ENCODE assay signal across 14 mouse cellular contexts in genomic region chr14:24757843-24758242, GRCm38 (mm10).
A peak's percentile ranks its signal among the peaks of the same experiment; 100 is the strongest.
DNase-seq lines count a peak whose midpoint lies in the region; ATAC-seq and TF ChIP-seq lines count a peak whose summit lies in the region.
"Had no signal": no experiment of that assay in that cellular context is flagged by ENCODE, and none has a peak within 500 bp of the region (broad histone marks: within the 10 kb centered on the region; RNA-seq: fewer than 3 reads in every experiment).

No protein-coding gene starts in this region.

- DNase-seq in heart, embryonic 10.5 days (ENCODE audit: low spot score), result no peak
- DNase-seq in heart, postnatal 25 days (ENCODE audit: low spot score), result no peak
- DNase-seq in midbrain, embryonic 10.5 days (ENCODE audit: low spot score), result no peak
- DNase-seq in midbrain, postnatal 0 days (ENCODE audit: low spot score), result no peak
- DNase-seq in adipocyte (ENCODE audit: low spot score), result no peak
- no peak for DNase-seq in thymus, postnatal 0 days (ENCODE audit: low spot score)
- DNase-seq: cerebellum, adult 8-10 months had no signal

- H3K27ac ChIP-seq in heart, embryonic 10.5 days, result peak overlapping the region; percentile 60; the same call in 1 of the 2 replicates
- H3K27ac ChIP-seq in kidney, embryonic 15.5 days, result peak overlapping the region; percentile 13; the same call in 1 of the 2 replicates
- no peak overlapping the region for H3K27ac ChIP-seq in kidney, embryonic 16.5 days (ENCODE audit: low read length)
- peak overlapping the region; percentile 58 for H3K27ac ChIP-seq in midbrain, embryonic 10.5 days (replicated peaks)
- no peak overlapping the region for H3K27ac ChIP-seq in midbrain, postnatal 0 days (ENCODE audit: low read depth, low read length)
- H3K27ac ChIP-seq: embryonic facial prominence, embryonic 12.5 days; neural tube, embryonic 12.5 days had no signal

- H3K4me2 ChIP-seq in kidney, embryonic 15.5 days, result no peak overlapping the region
- H3K4me2 ChIP-seq in kidney, embryonic 16.5 days (replicated peaks; ENCODE audit: low read depth, low read length), result no peak overlapping the region
- H3K4me2 ChIP-seq in midbrain, postnatal 0 days (ENCODE audit: low read depth, low read length, poor library complexity, severe bottlenecking), result no peak overlapping the region
- H3K4me2 ChIP-seq: embryonic facial prominence, embryonic 12.5 days; lung, embryonic 14.5 days; neural tube, embryonic 12.5 days had no signal

- 0% methylated on average over 1 of the region's 1 CpGs for whole genome bisulfite sequencing in heart, embryonic 10.5 days
- 75% methylated on average over 1 of the region's 1 CpGs for WGBS in kidney, embryonic 15.5 days
- WGBS in kidney, embryonic 16.5 days, result 47% methylated on average over 1 of the region's 1 CpGs
- 67% methylated on average over 1 of the region's 1 CpGs for WGBS in midbrain, embryonic 10.5 days
- WGBS in midbrain, postnatal 0 days, result 100% methylated on average over 1 of the region's 1 CpGs

- H3K4me3 ChIP-seq in heart, embryonic 10.5 days, result no peak overlapping the region
- H3K4me3 ChIP-seq in kidney, embryonic 15.5 days (replicated peaks), result no peak overlapping the region
- no peak overlapping the region for H3K4me3 ChIP-seq in kidney, embryonic 16.5 days (ENCODE audit: low read length)
- H3K4me3 ChIP-seq in midbrain, embryonic 10.5 days, result no peak overlapping the region
- H3K4me3 ChIP-seq in midbrain, postnatal 0 days (ENCODE audit: low read depth, low read length), result no peak overlapping the region
- H3K4me3 ChIP-seq: embryonic facial prominence, embryonic 12.5 days; neural tube, embryonic 12.5 days had no signal

- H3K36me3 ChIP-seq in heart, embryonic 10.5 days, result no peaks in the 10 kb centered on the region
- no peaks in the 10 kb centered on the region for H3K36me3 ChIP-seq in kidney, embryonic 15.5 days
- no peaks in the 10 kb centered on the region for H3K36me3 ChIP-seq in kidney, embryonic 16.5 days (ENCODE audit: insufficient read depth, low read length)
- H3K36me3 ChIP-seq in midbrain, embryonic 10.5 days, result no peaks in the 10 kb centered on the region
- no peaks in the 10 kb centered on the region for H3K36me3 ChIP-seq in midbrain, postnatal 0 days (ENCODE audit: insufficient read depth, low read length)
- H3K36me3 ChIP-seq: embryonic facial prominence, embryonic 12.5 days; neural tube, embryonic 12.5 days had no signal

- TF ChIP-seq CTCF in midbrain, postnatal 0 days (IDR thresholded peaks at IDR 0.05), result no peak

- H3K9me3 ChIP-seq in heart, embryonic 10.5 days, result no peaks in the 10 kb centered on the region
- no peaks in the 10 kb centered on the region for H3K9me3 ChIP-seq in kidney, embryonic 15.5 days (replicated peaks)
- H3K9me3 ChIP-seq in kidney, embryonic 16.5 days (ENCODE audit: low read length), result no peaks in the 10 kb centered on the region
- H3K9me3 ChIP-seq in midbrain, embryonic 10.5 days (replicated peaks), result no peaks in the 10 kb centered on the region
- H3K9me3 ChIP-seq in midbrain, postnatal 0 days (ENCODE audit: low read length), result no peaks in the 10 kb centered on the region
- H3K9me3 ChIP-seq: embryonic facial prominence, embryonic 12.5 days; neural tube, embryonic 12.5 days had no signal

- peaks cover 39% of the 10 kb centered on the region for H3K4me1 ChIP-seq in heart, embryonic 10.5 days
- H3K4me1 ChIP-seq in kidney, embryonic 15.5 days, result peaks cover 9% of the 10 kb centered on the region
- H3K4me1 ChIP-seq in kidney, embryonic 16.5 days (ENCODE audit: insufficient read depth, low read length), result peaks cover 12% of the 10 kb centered on the region
- H3K4me1 ChIP-seq in midbrain, embryonic 10.5 days, result peaks cover 53% of the 10 kb centered on the region
- peaks cover 9% of the 10 kb centered on the region; the same call in 1 of the 2 replicates for H3K4me1 ChIP-seq in midbrain, postnatal 0 days (ENCODE audit: insufficient read depth, low read length)

- H3K9ac ChIP-seq in kidney, embryonic 15.5 days, result no peak overlapping the region
- H3K9ac ChIP-seq in kidney, embryonic 16.5 days (replicated peaks; ENCODE audit: low read length), result no peak overlapping the region
- H3K9ac ChIP-seq in midbrain, postnatal 0 days (replicated peaks; ENCODE audit: low read length, poor library complexity, severe bottlenecking), result no peak overlapping the region
- H3K9ac ChIP-seq: embryonic facial prominence, embryonic 12.5 days; forebrain, postnatal 0 days; lung, embryonic 14.5 days; neural tube, embryonic 12.5 days had no signal

- intact Hi-C loops in heart, postnatal 25 days (cut with DNase I), result no loop called here

- no peak for ATAC-seq in kidney, embryonic 15.5 days (replicated peaks; ENCODE audit: low FRiP score)
- ATAC-seq in kidney, embryonic 16.5 days (ENCODE audit: low FRiP score, low TSS enrichment), result no peak
- ATAC-seq in midbrain, postnatal 0 days (ENCODE audit: low FRiP score), result no peak
- ATAC-seq: forebrain, postnatal 0 days; inflammation-experienced regulatory T-cells, adult 6 months had no signal

- H3K27me3 ChIP-seq in heart, embryonic 10.5 days (ENCODE audit: insufficient read depth, poor library complexity, severe bottlenecking), result peaks cover 29% of the 10 kb centered on the region
- no peaks in the 10 kb centered on the region for H3K27me3 ChIP-seq in kidney, embryonic 15.5 days
- no peaks in the 10 kb centered on the region for H3K27me3 ChIP-seq in kidney, embryonic 16.5 days (ENCODE audit: insufficient read depth, low read length)
- H3K27me3 ChIP-seq in midbrain, embryonic 10.5 days (ENCODE audit: low read depth, poor library complexity, severe bottlenecking), result no peaks in the 10 kb centered on the region; the same call in 1 of the 2 replicates
- no peaks in the 10 kb centered on the region for H3K27me3 ChIP-seq in midbrain, postnatal 0 days (ENCODE audit: insufficient read depth, low read length)
- H3K27me3 ChIP-seq: embryonic facial prominence, embryonic 12.5 days; neural tube, embryonic 12.5 days had no signal

Comparison
In these comparisons a context has a peak if more than half of its experiments do, and no peak if none do; other contexts are left out.
1. H3K27ac ChIP-seq: peak in heart, embryonic 10.5 days (single experiment), kidney, embryonic 15.5 days (single experiment) and midbrain, embryonic 10.5 days (single experiment); none in kidney, embryonic 16.5 days (single experiment) and midbrain, postnatal 0 days (single experiment).